Mouse (Mus musculus): ENCODE results near the gene Tesk2. TPM values are rescaled to one million over a fixed set of nuclear protein-coding genes. Genes with fewer than 3 reads are reported as not detected.

Tesk2 gene
- polyA plus RNA-seq, 1 experiment from 2014 or later, result 8.1 TPM

- Histone ChIP-seq H3K9me3 (no peaks in the 10 kb centered on the region), H3K36me3 (peaks cover 18% of the 10 kb centered on the region), H3K4me2 (replicated peaks) (peak within 1 kb of the TSS; percentile 60), H3K4me1 (replicated peaks) (peaks cover 7% of the 10 kb centered on the region), H3K27ac (peak within 1 kb of the TSS; percentile 87), H3K4me3 (replicated peaks) (peak within 1 kb of the TSS; percentile 70), H3K9ac (peak within 1 kb of the TSS; percentile 77), H3K27me3 (replicated peaks) (no peaks in the 10 kb centered on the region)
- ATAC-seq, result peak; percentile 99
- under 1% methylated on average over 58 of the region's 58 CpGs for WGBS
Measured at GRCm38 (mm10) chr4:116807197-116808129, 86.7 kb downstream of the Tesk2 start, which contains the start of the genes Toe1 and Mutyh. TSS of gene Toe1 (minus strand) at chr4:116807640. TSS of gene Mutyh (plus strand) at chr4:116807723.

GRCm38 (mm10) chr4:116811012-116811411 lies 90.3 kb downstream of the Tesk2 start:
- Histone ChIP-seq H3K27ac (no peak overlapping the region), H3K4me2 (replicated peaks) (no peak overlapping the region), H3K4me1 (replicated peaks) (peaks cover 6% of the 10 kb centered on the region), H3K4me3 (replicated peaks) (no peak overlapping the region), H3K36me3 (0 out of 2 replicates have a peak, but pooled peaks cover 2% of the 10 kb centered on the region), H3K9me3 (no peaks in the 10 kb centered on the region), H3K27me3 (replicated peaks) (no peaks in the 10 kb centered on the region), H3K9ac (no peak overlapping the region)
- 60% methylated on average over 3 of the region's 3 CpGs for WGBS
- no peak for ATAC-seq

- Histone ChIP-seq H3K36me3 (0 out of 2 replicates have a peak, but pooled peaks cover 2% of the 10 kb centered on the region), H3K27ac (no peak overlapping the region), H3K4me3 (replicated peaks) (no peak overlapping the region), H3K4me2 (replicated peaks) (no peak overlapping the region), H3K9ac (no peak overlapping the region), H3K4me1 (replicated peaks) (no peaks in the 10 kb centered on the region; the same call in 1 of the 2 replicates), H3K9me3 (no peaks in the 10 kb centered on the region), H3K27me3 (replicated peaks) (no peaks in the 10 kb centered on the region)
- WGBS, result 92% methylated on average over 5 of the region's 5 CpGs
- no peak for ATAC-seq
Measured at GRCm38 (mm10) chr4:116815276-116815675, 94.5 kb downstream of the Tesk2 start.

- no peak overlapping the region for H3K4me3 ChIP-seq (replicated peaks)
- 93% methylated on average over 6 of the region's 6 CpGs for WGBS
- H3K4me2 ChIP-seq (replicated peaks), result no peak overlapping the region
- H3K36me3 ChIP-seq, result 0 out of 2 replicates have a peak, but pooled peaks cover 2% of the 10 kb centered on the region
- ATAC-seq, result no peak
- no peaks in the 10 kb centered on the region for H3K9me3 ChIP-seq
- 0 out of 2 replicates have a peak, but pooled peaks cover 7% of the 10 kb centered on the region for H3K27me3 ChIP-seq (replicated peaks)
- H3K4me1 ChIP-seq (replicated peaks), result peaks cover 9% of the 10 kb centered on the region
- no peak overlapping the region for H3K27ac ChIP-seq
- H3K9ac ChIP-seq, result no peak overlapping the region
Measured at GRCm38 (mm10) chr4:116817486-116817885, 96.7 kb downstream of the Tesk2 start.

- 31% methylated on average over 32 of the region's 32 CpGs for WGBS
- Histone ChIP-seq H3K9ac (peak overlapping the region; percentile 47), H3K27ac (no peak overlapping the region), H3K9me3 (no peaks in the 10 kb centered on the region), H3K4me1 (replicated peaks) (peaks cover 10% of the 10 kb centered on the region), H3K36me3 (no peaks in the 10 kb centered on the region), H3K27me3 (replicated peaks) (0 out of 2 replicates have a peak, but pooled peaks cover 7% of the 10 kb centered on the region), H3K4me3 (replicated peaks) (peak overlapping the region; percentile 51), H3K4me2 (replicated peaks) (peak overlapping the region; percentile 97)
- no peak for ATAC-seq
Measured at GRCm38 (mm10) chr4:116819968-116820901, 99.5 kb downstream of the Tesk2 start.

GRCm38 (mm10) chr4:116820902-116821693 lies 100.3 kb downstream of the Tesk2 start:
- Histone ChIP-seq H3K4me1 (replicated peaks) (peaks cover 11% of the 10 kb centered on the region), H3K9me3 (no peaks in the 10 kb centered on the region), H3K9ac (peak overlapping the region; percentile 47), H3K27me3 (replicated peaks) (0 out of 2 replicates have a peak, but pooled peaks cover 7% of the 10 kb centered on the region), H3K4me2 (replicated peaks) (peak overlapping the region; percentile 97), H3K36me3 (no peaks in the 10 kb centered on the region), H3K27ac (no peak overlapping the region), H3K4me3 (replicated peaks) (peak overlapping the region; percentile 51)
- under 1% methylated on average over 51 of the region's 51 CpGs for WGBS
- ATAC-seq, result peak; percentile 87

- no peak for ATAC-seq
Measured at GRCm38 (mm10) chr4:116821694-116822016, 100.9 kb downstream of the Tesk2 start, which contains the start of gene Hpdl. TSS of gene Hpdl (minus strand) at chr4:116821707.

GRCm38 (mm10) chr4:116824541-116825004 lies 103.8 kb downstream of the Tesk2 start:
- Histone ChIP-seq H3K9me3 (no peaks in the 10 kb centered on the region), H3K36me3 (no peaks in the 10 kb centered on the region), H3K4me3 (replicated peaks) (peak overlapping the region; percentile 63), H3K9ac (peak overlapping the region; percentile 72), H3K4me2 (replicated peaks) (peak overlapping the region; percentile 83), H3K27me3 (replicated peaks) (0 out of 2 replicates have a peak, but pooled peaks cover 7% of the 10 kb centered on the region), H3K4me1 (replicated peaks) (peaks cover 11% of the 10 kb centered on the region), H3K27ac (peak overlapping the region; percentile 59; the same call in 1 of the 2 replicates)
- ATAC-seq, result peak; percentile 46
- under 1% methylated on average over 29 of the region's 29 CpGs for WGBS

More at GRCm38 (mm10) chr4:116821694-116822016, 100.9 kb downstream of the Tesk2 start, which contains the start of gene Hpdl:
- Histone ChIP-seq H3K4me1 (replicated peaks) (peaks cover 11% of the 10 kb centered on the region), H3K4me3 (replicated peaks) (peak within 1 kb of the TSS; percentile 51), H3K36me3 (no peaks in the 10 kb centered on the region), H3K27me3 (replicated peaks) (0 out of 2 replicates have a peak, but pooled peaks cover 7% of the 10 kb centered on the region), H3K27ac (peak within 1 kb of the TSS; percentile 32; the same call in 1 of the 2 replicates), H3K9me3 (no peaks in the 10 kb centered on the region), H3K4me2 (replicated peaks) (peak within 1 kb of the TSS; percentile 97), H3K9ac (peak within 1 kb of the TSS; percentile 47)
- 10% methylated on average over 9 of the region's 9 CpGs for WGBS

- H3K4me3 ChIP-seq (replicated peaks), result no peak overlapping the region
- H3K27ac ChIP-seq, result no peak overlapping the region
- no peaks in the 10 kb centered on the region for H3K36me3 ChIP-seq
- no peaks in the 10 kb centered on the region for H3K27me3 ChIP-seq (replicated peaks)
- H3K4me2 ChIP-seq (replicated peaks), result no peak overlapping the region
- H3K4me1 ChIP-seq (replicated peaks), result peaks cover 3% of the 10 kb centered on the region; the same call in 1 of the 2 replicates
- H3K9me3 ChIP-seq, result no peaks in the 10 kb centered on the region
- ATAC-seq, result peak; percentile 59
- no peak overlapping the region for H3K9ac ChIP-seq
- WGBS, result 4% methylated on average over 4 of the region's 4 CpGs
Measured at GRCm38 (mm10) chr4:116827819-116828218, 107.1 kb downstream of the Tesk2 start.

- no peak overlapping the region for H3K4me3 ChIP-seq (replicated peaks)
- H3K4me2 ChIP-seq (replicated peaks), result no peak overlapping the region
- H3K9ac ChIP-seq, result no peak overlapping the region
- H3K4me1 ChIP-seq (replicated peaks), result peaks cover 3% of the 10 kb centered on the region; the same call in 1 of the 2 replicates
- H3K36me3 ChIP-seq, result no peaks in the 10 kb centered on the region
- H3K27ac ChIP-seq, result no peak overlapping the region
- H3K27me3 ChIP-seq (replicated peaks), result no peaks in the 10 kb centered on the region
- H3K9me3 ChIP-seq, result no peaks in the 10 kb centered on the region
- 44% methylated on average over 6 of the region's 6 CpGs for WGBS
- no peak for ATAC-seq
Measured at GRCm38 (mm10) chr4:116829364-116830069, 108.8 kb downstream of the Tesk2 start.

All from intestine, embryonic 15.5 days (tissue).